Mouse (Mus musculus) megakaryocyte-erythroid progenitor cell, adult 5-6 weeks (primary cell): ENCODE measurements at regions not wholly inside any gene's neighbourhood (a gene's known extent, or its start where the extent isn't known, plus 50 kb on each side); places are given as distances from the start of the nearest gene placed in this dataset.
"Not testable (repeated sequence)": the region's sequence is repeated elsewhere in the genome, so short reads cannot be mapped to it uniquely, and the experiment has no call there.

Experiments
- ATAC-seq: replicated peaks from 2 replicates; pipeline ENCODE4 v1.8.0; 2016; ENCODE audit warnings: mild to moderate bottlenecking, inconsistent platforms; ENCODE audit not compliant: severe bottlenecking, poor library complexity, low FRiP score, low TSS enrichment

GRCm38 (mm10) chr10:85731163-85731562 lies 98.1 kb upstream of the Pwp1 start:
- not testable (repeated sequence) for ATAC-seq

- ATAC-seq: peak; percentile 71; the same call in 1 of the 2 replicates
Measured at GRCm38 (mm10) chr10:85731796-85732388, 97.4 kb upstream of the Pwp1 start.

GRCm38 (mm10) chr10:85737796-85738195 lies 91.5 kb upstream of the Pwp1 start:
- no peak for ATAC-seq

GRCm38 (mm10) chr10:85739008-85739407 lies 90.3 kb upstream of the Pwp1 start:
- ATAC-seq: no peak

- ATAC-seq: not testable (repeated sequence)
Measured at GRCm38 (mm10) chr10:85739565-85739964, 89.7 kb upstream of the Pwp1 start.

- ATAC-seq: no peak
Measured at GRCm38 (mm10) chr10:85741972-85742371, 87.3 kb upstream of the Pwp1 start.

GRCm38 (mm10) chr10:85745390-85745789 lies 83.9 kb upstream of the Pwp1 start:
- ATAC-seq: not testable (repeated sequence)

- ATAC-seq: peak; percentile 79
Measured at GRCm38 (mm10) chr10:85745818-85746217, 83.5 kb upstream of the Pwp1 start.

- ATAC-seq: not testable (repeated sequence)
Measured at GRCm38 (mm10) chr10:85749549-85749948, 79.7 kb upstream of the Pwp1 start.

- no peak for ATAC-seq
Measured at GRCm38 (mm10) chr10:85775035-85775434, 54.3 kb upstream of the Pwp1 start.
